ENCODE assay signal across 8 mouse cellular contexts in genomic region chr14:57665628-57665950, GRCm38 (mm10). TPM values are rescaled to one million over a fixed set of nuclear protein-coding genes. Genes with fewer than 3 reads are reported as not detected.
DNase-seq lines count a peak whose midpoint lies in the region; ATAC-seq and TF ChIP-seq lines count a peak whose summit lies in the region.

No protein-coding gene starts in this region.

- no peak for TF ChIP-seq POLR2A in kidney, adult 2 months (IDR thresholded peaks at IDR 0.05; ENCODE audit: low read depth, low read length)

- H3K36me3 ChIP-seq in kidney, adult 2 months (ENCODE audit: control insufficient read depth, insufficient read depth, low read length), result no peaks in the 10 kb centered on the region
- H3K36me3 ChIP-seq in hindbrain, embryonic 14.5 days (replicated peaks; ENCODE audit: control insufficient read depth, insufficient read depth), result no peaks in the 10 kb centered on the region
- 0 out of 2 replicates have a peak, but pooled peaks cover 2% of the 10 kb centered on the region for H3K36me3 ChIP-seq in midbrain, embryonic 13.5 days

- no peak for DNase-seq in kidney, adult 2 months
- DNase-seq in kidney, adult 9 months, result no peak
- peak; percentile 10 for DNase-seq in brain, adult 2 months (ENCODE audit: low read depth, low spot score)
- no peak for DNase-seq in hindbrain, embryonic 14.5 days (ENCODE audit: low spot score)
- DNase-seq in layer of hippocampus, adult 9-11 months, result no peak
- DNase-seq in urinary bladder, postnatal 4 days (ENCODE audit: low spot score in 2 of 2), result no peak

- no peaks in the 10 kb centered on the region for H3K4me1 ChIP-seq in kidney, adult 2 months (ENCODE audit: control insufficient read depth, insufficient read depth, low read length)
- peaks cover 16% of the 10 kb centered on the region for H3K4me1 ChIP-seq in hindbrain, embryonic 14.5 days (replicated peaks; ENCODE audit: control insufficient read depth, insufficient read depth, low read length)
- peaks cover 22% of the 10 kb centered on the region for H3K4me1 ChIP-seq in midbrain, embryonic 13.5 days (replicated peaks)

- H3K27me3 ChIP-seq in kidney, adult 2 months (replicated peaks; ENCODE audit: control insufficient read depth, insufficient read depth, low read length), result no peaks in the 10 kb centered on the region
- no peaks in the 10 kb centered on the region for H3K27me3 ChIP-seq in hindbrain, embryonic 14.5 days (ENCODE audit: control insufficient read depth, insufficient read depth, low read length)
- H3K27me3 ChIP-seq in midbrain, embryonic 13.5 days, result no peaks in the 10 kb centered on the region

- peak overlapping the region; percentile 61 for H3K27ac ChIP-seq in kidney, adult 2 months (ENCODE audit: insufficient read depth, low read depth, low read length)
- H3K27ac ChIP-seq in hindbrain, embryonic 14.5 days, result 0 out of 2 replicates have a peak overlapping the region, but pooled peaks have one; percentile 95
- peak overlapping the region; percentile 95 for H3K27ac ChIP-seq in midbrain, embryonic 13.5 days

- no peak for ATAC-seq in hindbrain, embryonic 14.5 days (ENCODE audit: low FRiP score)
- ATAC-seq in midbrain, embryonic 13.5 days, result no peak
- no peak for ATAC-seq in frontal cortex, adult (ENCODE audit: low TSS enrichment)

- H3K4me2 ChIP-seq in hindbrain, embryonic 14.5 days (replicated peaks), result peak overlapping the region; percentile 96
- H3K4me2 ChIP-seq in midbrain, embryonic 13.5 days (replicated peaks), result peak overlapping the region; percentile 87

- peak overlapping the region; percentile 95 for H3K4me3 ChIP-seq in kidney, adult 2 months (ENCODE audit: insufficient read depth, low read depth, low read length)
- peak overlapping the region; percentile 65 for H3K4me3 ChIP-seq in hindbrain, embryonic 14.5 days (replicated peaks; ENCODE audit: low read length)
- peak overlapping the region; percentile 85 for H3K4me3 ChIP-seq in midbrain, embryonic 13.5 days (replicated peaks)

- no peak for TF ChIP-seq CTCF in kidney, adult 2 months (conservative IDR thresholded peaks at IDR 0.05; ENCODE audit: insufficient read depth, insufficient read length, low read depth, low read length)

- no peaks in the 10 kb centered on the region for H3K9me3 ChIP-seq in hindbrain, embryonic 14.5 days (ENCODE audit: control insufficient read depth, low read length)
- no peaks in the 10 kb centered on the region for H3K9me3 ChIP-seq in midbrain, embryonic 13.5 days

- peak overlapping the region; percentile 83 for H3K9ac ChIP-seq in hindbrain, embryonic 14.5 days
- H3K9ac ChIP-seq in midbrain, embryonic 13.5 days (replicated peaks), result peak overlapping the region; percentile 87

- WGBS in kidney, adult 2 months, result 4% methylated on average over 10 of the region's 10 CpGs
- 16% methylated on average over 10 of the region's 10 CpGs for WGBS in hindbrain, embryonic 14.5 days
- 14% methylated on average over 10 of the region's 10 CpGs for WGBS in midbrain, embryonic 13.5 days

RNA-seq across cellular contexts. Expression of gene Xpo4, which starts 0.4 kb away (rescaled TPM):
- polyA plus RNA-seq in kidney, adult 2 months (2012; rRNA removed), result 2.8 and 3.4 TPM in 2 replicates
- polyA plus RNA-seq in hindbrain, embryonic 14.5 days (2014; fragmentation: Nextera tagmentation; extraction: Ambion mirVana), result 15.5 and 15.9 TPM in 2 replicates
- polyA plus RNA-seq in midbrain, embryonic 13.5 days (2015; fragmentation: Nextera tagmentation; extraction: Ambion mirVana), result 16.5 and 17.9 TPM in 2 replicates
